In the genomic region with DNA sequence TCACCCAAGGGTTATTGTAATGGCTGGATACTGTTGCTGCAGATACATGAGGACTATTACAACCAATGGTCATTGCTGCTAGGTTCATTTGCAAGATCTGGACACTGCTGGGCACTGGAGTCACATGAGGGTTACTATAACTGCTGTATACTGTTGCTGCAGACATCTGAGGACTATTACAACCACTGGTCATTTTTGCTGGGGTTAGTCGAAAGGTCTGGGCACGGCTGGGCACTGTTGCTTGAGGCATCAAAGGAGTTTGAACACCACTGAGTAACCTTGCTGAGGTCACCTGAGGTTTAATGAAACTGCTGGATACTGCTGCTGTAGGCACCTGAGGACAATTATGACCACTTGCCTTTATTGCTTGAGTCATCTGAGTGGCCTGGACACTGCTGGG, we compare ENCODE assay signal across 7 mouse cellular contexts. TPM values are rescaled to one million over a fixed set of nuclear protein-coding genes. Genes with fewer than 3 reads are reported as not detected.
"Had no signal": no experiment of that assay in that cellular context is flagged by ENCODE, and none has a peak within 500 bp of the region (broad histone marks: within the 10 kb centered on the region; RNA-seq: fewer than 3 reads in every experiment).

No protein-coding gene starts in this region.

RNA-seq across cellular contexts. Expression of a gene that starts 9.4 kb away (rescaled TPM):
- polyA plus RNA-seq: neural tube, embryonic 13.5 days; neural tube, embryonic 14.5 days; stomach, embryonic 14.5 days; stomach, embryonic 16.5 days had no signal

RNA-seq across cellular contexts. Expression of a gene that starts 41.0 kb away (rescaled TPM):
- polyA plus RNA-seq: neural tube, embryonic 14.5 days had no signal

RNA-seq across cellular contexts. Expression of a gene that starts 53.9 kb away (rescaled TPM):
- polyA plus RNA-seq: neural tube, embryonic 13.5 days; neural tube, embryonic 14.5 days; neural tube, embryonic 15.5 days; small intestine, adult 2 months; stomach, embryonic 14.5 days; stomach, embryonic 16.5 days; stomach, postnatal 0 days had no signal
